Mouse (Mus musculus) v-Abl transformed pro-B cells (cell line): ENCODE measurements around the gene Atg9b.

ENCODE experiments used
- in situ Hi-C, 2 experiments: fragments of 400-800 bp; cut with MboI; formaldehyde crosslinking; loops; one replicate each; pipeline ENCODE4 v1.15.1; 2025; ENCODE audit not compliant: unreplicated experiment in 2 of 2

Atg9b gene

DNA sequence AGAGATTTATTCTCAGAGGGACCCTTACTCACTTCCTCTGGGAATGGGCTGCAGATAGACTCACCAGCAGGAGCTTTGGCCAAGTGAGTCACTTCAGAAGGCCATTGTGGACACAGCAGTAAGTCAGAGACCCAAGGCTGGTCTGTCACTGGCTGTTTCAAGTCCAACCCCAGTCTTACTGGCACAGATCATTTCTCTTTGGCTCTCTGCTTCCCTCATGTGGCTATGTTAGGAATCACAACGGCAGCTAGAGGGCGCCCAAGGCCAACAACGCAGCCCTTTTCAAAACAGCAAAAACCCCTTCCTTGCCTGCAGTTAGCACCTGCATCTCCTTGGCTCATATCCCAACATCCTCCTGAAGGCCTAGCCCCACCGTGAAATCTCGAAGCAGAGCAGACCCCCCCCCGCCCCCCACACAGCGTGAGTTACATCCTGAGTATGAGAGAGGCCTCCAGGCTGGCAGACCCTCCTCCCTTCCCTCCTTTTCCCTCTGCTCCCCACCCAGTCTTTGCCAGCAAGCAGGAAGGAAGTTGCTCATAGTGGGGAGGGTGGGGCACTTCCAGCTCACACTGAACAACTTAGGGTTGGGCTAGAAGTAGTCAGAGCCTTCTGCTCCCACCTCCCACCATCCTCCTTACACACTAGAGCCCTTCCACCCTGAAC is 31.0 kb downstream of the Atg9b start:
- in situ Hi-C loops, result loop anchor here (10.0 to 25.0 kb wide), 2 partner anchors 276 to 474 kb away; no protein-coding TSS in a partner anchor

- in situ Hi-C loops, result loop anchor here (5.0 to 25.0 kb wide), 2 partner anchors 90 to 470 kb away; no protein-coding TSS in a partner anchor
Observed at GRCm38 (mm10) chr5:24357461-24357860, 34.5 kb downstream of the Atg9b start.

DNA sequence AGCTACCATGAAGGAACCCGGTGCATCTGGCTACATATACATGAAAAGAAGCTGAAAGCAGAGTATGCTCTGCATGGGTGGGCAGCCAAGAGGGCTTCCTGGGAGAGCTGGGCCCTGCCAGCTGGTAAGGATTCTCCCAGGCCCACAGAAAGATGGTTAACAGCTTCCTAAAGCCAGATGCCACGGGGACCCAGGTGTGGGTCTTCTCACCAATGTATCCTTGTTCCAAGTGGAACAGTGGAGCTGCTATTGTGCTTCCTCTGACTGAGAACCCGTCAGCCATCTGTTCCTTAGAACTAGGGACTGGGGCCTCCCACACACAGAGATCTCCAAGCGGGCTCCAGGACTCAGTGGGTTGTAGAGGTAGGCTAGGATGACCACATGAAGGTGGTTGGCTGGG is 35.2 kb downstream of the Atg9b start:
- in situ Hi-C loops, result loop anchor here (5.0 to 25.0 kb wide), 2 partner anchors 89 to 469 kb away; no protein-coding TSS in a partner anchor

GRCm38 (mm10) chr5:24353327-24353726 is 38.6 kb downstream of the Atg9b start:
- in situ Hi-C loops, result loop anchor here in 1 of 2 experiments (25.0 kb wide), 1 partner anchor 466 kb away; no protein-coding TSS in a partner anchor

DNA sequence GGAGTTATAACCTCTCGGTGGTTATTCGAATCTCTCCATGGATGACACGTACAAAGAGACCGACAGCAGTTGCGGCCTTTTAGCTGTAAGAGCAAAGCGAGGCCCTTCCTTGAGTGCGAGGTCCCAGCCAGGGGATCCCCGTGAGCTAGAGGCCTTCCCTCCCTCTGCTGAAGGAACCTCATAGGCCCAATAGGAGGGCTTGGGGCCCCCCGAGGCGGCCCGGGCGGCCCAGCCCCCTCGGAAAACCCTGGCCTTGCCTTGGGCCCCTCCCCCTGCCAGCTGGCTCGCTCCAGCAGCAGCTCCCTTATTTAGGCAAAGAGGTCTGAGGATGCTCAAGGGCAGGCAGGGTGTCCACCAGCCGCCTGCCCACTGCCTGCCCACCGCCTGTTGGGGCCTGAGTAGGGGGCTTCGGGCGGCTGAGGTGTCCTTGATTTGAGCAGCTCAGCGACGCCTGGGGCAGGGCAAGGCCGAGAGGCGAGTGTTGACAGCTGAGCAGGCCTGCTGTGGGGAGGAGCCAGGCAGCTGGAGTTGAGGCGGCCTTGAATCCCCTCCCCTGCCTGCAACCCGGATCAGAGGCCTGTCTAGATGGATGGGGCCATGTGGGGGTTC is 39.6 kb downstream of the Atg9b start:
- in situ Hi-C loops, result loop anchor here in 1 of 2 experiments (25.0 kb wide), 1 partner anchor 465 kb away; no protein-coding TSS in a partner anchor

GRCm38 (mm10) chr5:24351701-24352171 is 40.2 kb downstream of the Atg9b start:
- in situ Hi-C loops, result loop anchor here in 1 of 2 experiments (25.0 kb wide), 1 partner anchor 464 kb away; no protein-coding TSS in a partner anchor

- in situ Hi-C loops, result loop anchor here in 1 of 2 experiments (25.0 kb wide), 1 partner anchor 464 kb away; no protein-coding TSS in a partner anchor
Observed at GRCm38 (mm10) chr5:24351278-24351677, 40.7 kb downstream of the Atg9b start, which contains the start of gene Kcnh2. TSS of gene Kcnh2 (minus strand) at chr5:24351604.

- in situ Hi-C loops, result loop anchor here in 1 of 2 experiments (25.0 kb wide), 1 partner anchor 463 kb away; no protein-coding TSS in a partner anchor
Observed at GRCm38 (mm10) chr5:24350531-24351250, 41.3 kb downstream of the Atg9b start.

GRCm38 (mm10) chr5:24350073-24350472 is 41.9 kb downstream of the Atg9b start:
- in situ Hi-C loops, result loop anchor here in 1 of 2 experiments (25.0 kb wide), 1 partner anchor 463 kb away; no protein-coding TSS in a partner anchor

DNA sequence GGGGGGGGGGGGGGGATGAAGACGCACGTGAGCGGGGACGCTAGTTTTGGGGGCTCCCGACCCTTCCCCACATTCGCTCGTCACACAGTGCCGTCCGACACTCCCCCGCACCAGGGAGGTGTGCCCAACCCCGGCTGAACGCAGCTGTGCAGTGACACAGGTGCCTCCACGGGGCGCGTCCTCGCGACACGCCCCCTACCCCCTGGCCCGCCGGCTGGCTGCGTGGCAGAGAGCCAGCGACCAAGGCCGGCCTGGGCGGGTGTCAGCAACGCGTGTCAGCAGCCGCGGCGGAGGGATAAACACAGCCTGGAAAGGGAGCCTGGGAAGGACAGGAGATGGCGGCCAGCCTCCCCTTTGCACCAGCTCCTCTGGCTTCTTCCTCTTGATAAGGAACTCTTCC is 43.4 kb downstream of the Atg9b start:
- in situ Hi-C loops, result no loop called here

DNA sequence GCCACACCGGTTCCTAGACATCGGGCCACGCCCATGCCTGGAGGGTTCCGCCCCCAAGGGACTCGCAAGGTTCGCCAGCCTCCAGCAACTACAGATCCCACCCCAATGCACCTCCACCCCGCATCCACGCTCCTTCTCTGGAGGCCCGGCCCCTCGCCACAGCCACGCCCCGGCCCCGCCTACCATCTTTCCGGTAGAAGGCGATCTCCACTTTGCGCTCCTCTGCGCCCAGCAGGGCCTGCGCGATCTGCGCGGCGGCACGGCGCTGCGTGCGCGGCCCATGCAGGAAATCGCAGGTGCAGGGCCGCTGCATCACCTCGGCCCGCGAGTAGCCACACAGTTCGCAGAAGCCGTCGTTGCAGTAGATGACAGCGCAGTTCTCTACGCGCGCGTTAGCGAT is 43.8 kb downstream of the Atg9b start:
- in situ Hi-C loops, result no loop called here

GRCm38 (mm10) chr5:24347186-24347875 is 44.6 kb downstream of the Atg9b start:
- in situ Hi-C loops, result no loop called here

- in situ Hi-C loops, result no loop called here
Observed at GRCm38 (mm10) chr5:24346313-24346712, 45.6 kb downstream of the Atg9b start.

GRCm38 (mm10) chr5:24344477-24345051 is 47.4 kb downstream of the Atg9b start:
- in situ Hi-C loops, result no loop called here

DNA sequence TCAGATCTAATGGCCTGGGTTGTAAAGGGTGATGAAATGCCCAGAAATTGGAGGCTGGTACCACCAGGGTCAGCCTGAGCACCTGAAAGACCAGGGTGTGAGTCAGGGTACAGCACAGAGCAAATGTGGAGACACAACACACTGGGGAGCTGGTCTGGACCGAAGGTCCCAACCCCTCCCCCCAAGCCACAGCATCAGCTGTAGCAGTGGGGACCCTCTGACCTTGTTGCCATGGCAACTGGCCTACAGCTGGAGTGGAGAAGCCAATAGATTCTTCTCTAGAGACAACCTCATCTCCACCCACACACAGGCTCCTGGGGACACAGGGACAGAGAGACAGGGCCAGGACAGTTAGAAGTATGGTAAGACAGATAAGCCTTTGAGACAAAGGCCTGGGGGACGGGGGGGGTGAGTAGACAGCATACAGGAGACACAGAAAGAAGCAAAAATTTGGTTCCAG is 47.9 kb downstream of the Atg9b start:
- in situ Hi-C loops, result no loop called here

GRCm38 (mm10) chr5:24343379-24343778 is 48.6 kb downstream of the Atg9b start:
- in situ Hi-C loops, result no loop called here

DNA sequence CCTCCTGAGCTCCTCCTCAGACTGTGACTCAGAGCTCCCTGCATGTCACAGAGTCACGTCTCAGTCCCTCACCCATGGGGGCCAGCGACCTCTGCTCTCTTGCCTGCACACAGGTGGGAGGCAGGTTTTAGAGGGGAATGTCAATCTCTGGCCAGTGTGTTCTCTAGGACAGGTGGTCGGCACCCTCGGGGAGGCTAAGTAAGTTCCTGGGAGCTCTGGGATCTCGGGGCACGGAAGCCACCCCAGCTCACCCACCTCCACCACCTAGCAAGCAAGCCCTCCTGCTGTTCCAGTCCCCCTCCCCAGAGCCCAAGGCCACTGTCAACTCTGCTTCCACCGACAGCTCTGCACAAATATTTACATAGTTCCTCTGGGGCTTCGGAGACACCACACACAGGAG is 49.0 kb downstream of the Atg9b start:
- in situ Hi-C loops, result no loop called here

- in situ Hi-C loops, result no loop called here
Observed at GRCm38 (mm10) chr5:24342205-24342963, 49.6 kb downstream of the Atg9b start.

DNA sequence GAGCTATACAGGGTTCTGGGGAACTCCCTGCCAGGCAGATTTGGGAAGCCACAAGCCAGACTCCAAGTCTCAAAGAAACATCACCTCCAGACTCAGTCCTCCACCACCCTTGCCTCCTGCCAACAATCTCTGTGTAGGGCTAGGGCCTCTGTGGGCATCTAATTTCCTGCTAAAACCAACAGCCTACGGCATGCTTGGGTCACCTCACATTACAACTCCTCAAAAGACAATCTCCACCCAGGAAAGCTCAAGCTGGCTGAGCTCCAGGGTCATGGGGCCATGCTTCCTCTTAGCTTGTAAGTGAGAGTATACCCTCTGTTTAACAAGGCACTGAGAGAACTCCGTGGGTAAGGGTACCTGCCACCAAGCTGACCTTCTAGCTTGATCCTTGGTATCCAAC is 54.1 kb downstream of the Atg9b start:
- in situ Hi-C loops, result no loop called here
